Mouse (Mus musculus) ES-E14 (cell line): ENCODE data around the gene Dnaic2.

Source experiments
- CHD2 ChIP-seq: IDR thresholded peaks from 2 replicates; pipeline ENCODE4 v1.6.1; 2014; ENCODE audit warnings: mild to moderate bottlenecking, low read depth, low read length, inconsistent platforms
- HCFC1 ChIP-seq: IDR thresholded peaks from 2 replicates; pipeline ENCODE4 v1.6.1; 2012; ENCODE audit warnings: low read length, inconsistent platforms, borderline replicate concordance; ENCODE audit not compliant: insufficient read depth
- MAFK ChIP-seq: IDR thresholded peaks from 2 replicates; pipeline ENCODE4 v1.6.1; 2014; ENCODE audit warnings: mild to moderate bottlenecking, low read depth, low read length, inconsistent platforms; ENCODE audit not compliant: insufficient read depth
- ZC3H11A ChIP-seq: IDR thresholded peaks from 2 replicates; pipeline ENCODE4 v1.6.1; 2012; ENCODE audit warnings: low read depth, mild to moderate bottlenecking, inconsistent platforms, low read length, borderline replicate concordance
- ZNF384 ChIP-seq: IDR thresholded peaks from 2 replicates; pipeline ENCODE4 v1.6.1; 2012; ENCODE audit warnings: low read depth, low read length, inconsistent platforms

DNA sequence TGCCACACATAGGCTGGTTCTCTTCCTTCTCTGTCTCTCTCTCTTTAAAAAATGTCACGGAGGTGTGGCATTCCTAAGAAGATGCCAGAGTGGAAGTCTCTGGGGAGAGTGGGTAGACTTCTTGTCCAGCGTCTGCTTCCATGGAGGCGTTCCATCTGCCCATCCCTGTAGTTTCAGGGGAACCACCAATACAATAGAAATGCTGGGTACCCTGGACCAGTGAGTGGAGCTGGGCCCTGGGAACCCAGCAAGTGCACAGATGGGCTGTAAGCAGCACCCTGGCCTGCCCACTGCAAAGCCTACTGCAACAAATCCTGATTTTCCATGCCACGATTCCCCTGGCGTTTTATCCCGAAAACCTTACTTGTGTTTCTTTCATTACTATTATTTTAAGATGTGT lies 12.7 kb upstream of the Dnaic2 start:
- TF ChIP-seq CHD2 (no peak), MAFK (no peak), HCFC1 (no peak), ZNF384 (no peak), ZC3H11A (no peak)
